Mouse (Mus musculus): ENCODE measurements around the gene Syn3. TPM values are rescaled to one million over a fixed set of nuclear protein-coding genes. Genes with fewer than 3 reads are reported as not detected.

The Syn3 gene
- polyA plus RNA-seq, 1 experiment = 9.5 TPM

DNA sequence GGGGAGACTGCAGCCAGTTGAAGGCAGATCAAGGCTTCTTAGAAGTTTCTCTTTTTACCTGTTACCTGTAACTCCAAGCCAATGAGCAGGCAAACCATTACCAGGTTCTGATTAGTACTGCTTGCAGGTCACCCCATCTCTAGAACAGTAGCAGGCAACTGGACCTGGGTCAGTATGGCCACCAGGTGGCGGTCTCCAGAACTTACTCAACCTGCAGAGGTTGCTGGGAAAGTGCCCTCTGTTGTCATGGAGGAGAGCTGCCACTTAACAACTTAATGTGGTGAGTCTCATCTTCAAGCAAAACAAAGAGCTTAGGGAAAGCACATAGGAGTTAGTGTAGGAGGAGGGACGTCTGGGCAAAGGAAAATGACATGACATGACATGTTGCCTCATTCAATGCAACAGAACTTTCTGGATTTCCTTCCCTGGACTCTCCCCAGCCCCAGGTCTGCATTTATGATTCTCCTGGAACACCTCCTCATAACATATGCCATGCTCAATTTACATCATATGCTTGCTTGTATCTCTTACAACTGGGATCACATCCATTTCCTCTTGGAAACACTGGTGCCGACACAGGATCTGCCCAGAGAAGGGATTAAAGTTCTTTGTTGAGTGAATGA lies 316.4 kb downstream of the Syn3 start:
- Histone ChIP-seq H3K4me3 (replicated peaks; ENCODE audit: insufficient read depth, low read depth, low read length) (no peak overlapping the region), H3K4me1 (ENCODE audit: control insufficient read depth, insufficient read depth, low read length) (no peaks in the 10 kb centered on the region), H3K27ac (ENCODE audit: insufficient read depth, low read length) (no peak overlapping the region), H3K27me3 (ENCODE audit: control insufficient read depth, insufficient read depth, low read length) (no peaks in the 10 kb centered on the region)
- DNase-seq = peak; percentile 53 to 59
- 48% methylated on average over 3 of the region's 3 CpGs for WGBS
- no peak for TF ChIP-seq POLR2A (IDR thresholded peaks at IDR 0.05; ENCODE audit: borderline replicate concordance, insufficient read depth, low read length)
- TF ChIP-seq CTCF (IDR thresholded peaks at IDR 0.05; ENCODE audit: borderline replicate concordance, insufficient read depth, low read depth, low read length) = peak; percentile 74

- no peak for DNase-seq
- WGBS = 97% methylated on average over 2 of the region's 2 CpGs
- Histone ChIP-seq H3K4me1 (ENCODE audit: control insufficient read depth, insufficient read depth, low read length) (no peaks in the 10 kb centered on the region), H3K4me3 (replicated peaks; ENCODE audit: insufficient read depth, low read depth, low read length) (no peak overlapping the region), H3K27ac (ENCODE audit: insufficient read depth, low read length) (no peak overlapping the region), H3K27me3 (ENCODE audit: control insufficient read depth, insufficient read depth, low read length) (no peaks in the 10 kb centered on the region)
- TF ChIP-seq POLR2A (IDR thresholded peaks at IDR 0.05; ENCODE audit: borderline replicate concordance, insufficient read depth, low read length) (no peak), CTCF (IDR thresholded peaks at IDR 0.05; ENCODE audit: borderline replicate concordance, insufficient read depth, low read depth, low read length) (no peak)
Measured at GRCm38 (mm10) chr10:86176411-86176810, 322.3 kb downstream of the Syn3 start.

GRCm38 (mm10) chr10:86174017-86174416 lies 324.7 kb downstream of the Syn3 start:
- Histone ChIP-seq H3K27ac (ENCODE audit: insufficient read depth, low read length) (no peak overlapping the region), H3K27me3 (ENCODE audit: control insufficient read depth, insufficient read depth, low read length) (no peaks in the 10 kb centered on the region), H3K4me1 (ENCODE audit: control insufficient read depth, insufficient read depth, low read length) (no peaks in the 10 kb centered on the region), H3K4me3 (replicated peaks; ENCODE audit: insufficient read depth, low read depth, low read length) (no peak overlapping the region)
- DNase-seq = no peak
- 89% methylated on average over 6 of the region's 6 CpGs for whole genome bisulfite sequencing
- TF ChIP-seq CTCF (IDR thresholded peaks at IDR 0.05; ENCODE audit: borderline replicate concordance, insufficient read depth, low read depth, low read length) (no peak), POLR2A (IDR thresholded peaks at IDR 0.05; ENCODE audit: borderline replicate concordance, insufficient read depth, low read length) (no peak)

DNA sequence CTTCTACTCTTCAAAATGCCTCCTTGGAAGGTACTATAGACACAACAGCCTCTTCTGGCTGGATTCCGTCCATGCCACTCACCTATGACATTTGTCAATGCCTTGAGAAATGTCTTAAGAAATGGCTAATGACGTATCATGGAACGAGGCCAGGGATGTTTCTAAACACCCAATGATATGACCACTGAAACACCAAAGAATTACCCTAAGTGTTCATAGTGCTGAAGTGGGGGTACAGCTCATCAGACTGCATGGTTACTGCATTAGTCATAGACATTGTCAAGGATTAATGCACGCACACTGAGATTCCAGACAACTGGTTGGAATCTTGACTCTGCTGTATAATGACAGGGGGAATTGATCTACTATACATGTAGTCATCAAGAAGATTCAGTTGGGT lies 325.4 kb downstream of the Syn3 start:
- TF ChIP-seq CTCF (IDR thresholded peaks at IDR 0.05; ENCODE audit: borderline replicate concordance, insufficient read depth, low read depth, low read length) = no peak
- TF ChIP-seq POLR2A (IDR thresholded peaks at IDR 0.05; ENCODE audit: borderline replicate concordance, insufficient read depth, low read length) = no peak
- H3K27ac ChIP-seq (ENCODE audit: insufficient read depth, low read length) = no peak overlapping the region
- DNase-seq = no peak
- H3K4me3 ChIP-seq (replicated peaks; ENCODE audit: insufficient read depth, low read depth, low read length) = no peak overlapping the region
- 92% methylated on average over 4 of the region's 4 CpGs for WGBS
- H3K27me3 ChIP-seq (ENCODE audit: control insufficient read depth, insufficient read depth, low read length) = no peaks in the 10 kb centered on the region
- no peaks in the 10 kb centered on the region for H3K4me1 ChIP-seq (ENCODE audit: control insufficient read depth, insufficient read depth, low read length)

- WGBS = 92% methylated on average over 1 of the region's 1 CpGs
- DNase-seq = no peak
- H3K27me3 ChIP-seq (ENCODE audit: control insufficient read depth, insufficient read depth, low read length) = no peaks in the 10 kb centered on the region
Measured at GRCm38 (mm10) chr10:86171246-86171645, 327.4 kb downstream of the Syn3 start.

DNA sequence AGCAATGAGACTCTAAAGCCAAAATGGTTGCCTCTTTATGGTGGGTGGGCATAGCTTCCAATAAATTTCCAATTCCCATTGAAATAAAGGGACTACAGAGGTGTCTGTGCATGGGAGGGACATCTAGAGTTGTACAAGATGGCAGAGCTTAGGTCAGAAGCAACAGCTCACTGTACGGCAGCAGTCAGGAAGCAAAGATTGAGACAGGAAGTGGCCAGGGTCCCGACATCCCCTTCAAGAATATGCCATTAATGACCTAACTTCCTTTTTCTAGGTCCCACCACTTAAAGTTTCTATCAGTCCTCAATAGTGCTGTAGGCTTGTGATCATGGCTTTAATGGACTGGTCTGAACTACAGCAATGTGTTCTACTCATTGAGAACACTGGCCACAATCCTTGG lies 330.6 kb downstream of the Syn3 start:
- 97% methylated on average over 2 of the region's 2 CpGs for WGBS
- TF ChIP-seq POLR2A (IDR thresholded peaks at IDR 0.05; ENCODE audit: borderline replicate concordance, insufficient read depth, low read length) (no peak), CTCF (IDR thresholded peaks at IDR 0.05; ENCODE audit: borderline replicate concordance, insufficient read depth, low read depth, low read length) (no peak)
- DNase-seq = no peak
- H3K27ac ChIP-seq (ENCODE audit: insufficient read depth, low read length) = no peak overlapping the region
- H3K27me3 ChIP-seq (ENCODE audit: control insufficient read depth, insufficient read depth, low read length) = no peaks in the 10 kb centered on the region
- H3K4me1 ChIP-seq (ENCODE audit: control insufficient read depth, insufficient read depth, low read length) = peaks cover 2% of the 10 kb centered on the region; the same call in 1 of the 2 replicates
- no peak overlapping the region for H3K4me3 ChIP-seq (replicated peaks; ENCODE audit: insufficient read depth, low read depth, low read length)

More at GRCm38 (mm10) chr10:86171246-86171645, 327.4 kb downstream of the Syn3 start:
- TF ChIP-seq CTCF (IDR thresholded peaks at IDR 0.05; ENCODE audit: borderline replicate concordance, insufficient read depth, low read depth, low read length) (no peak), POLR2A (IDR thresholded peaks at IDR 0.05; ENCODE audit: borderline replicate concordance, insufficient read depth, low read length) (no peak)
- no peak overlapping the region for H3K27ac ChIP-seq (ENCODE audit: insufficient read depth, low read length)
- H3K4me1 ChIP-seq (ENCODE audit: control insufficient read depth, insufficient read depth, low read length) = peaks cover 2% of the 10 kb centered on the region; the same call in 1 of the 2 replicates
- H3K4me3 ChIP-seq (replicated peaks; ENCODE audit: insufficient read depth, low read depth, low read length) = no peak overlapping the region

- DNase-seq = peak; percentile 10 to 19
- H3K27ac ChIP-seq (ENCODE audit: insufficient read depth, low read length) = peak overlapping the region; percentile 28; the same call in 1 of the 2 replicates
- H3K4me1 ChIP-seq (ENCODE audit: control insufficient read depth, insufficient read depth, low read length) = peaks cover 5% of the 10 kb centered on the region; the same call in 1 of the 2 replicates
- TF ChIP-seq CTCF (IDR thresholded peaks at IDR 0.05; ENCODE audit: borderline replicate concordance, insufficient read depth, low read depth, low read length) (no peak), POLR2A (IDR thresholded peaks at IDR 0.05; ENCODE audit: borderline replicate concordance, insufficient read depth, low read length) (no peak)
- 26% methylated on average over 4 of the region's 4 CpGs for WGBS
- no peak overlapping the region for H3K4me3 ChIP-seq (replicated peaks; ENCODE audit: insufficient read depth, low read depth, low read length)
- H3K27me3 ChIP-seq (ENCODE audit: control insufficient read depth, insufficient read depth, low read length) = no peaks in the 10 kb centered on the region
Measured at GRCm38 (mm10) chr10:86166854-86167268, 331.8 kb downstream of the Syn3 start.

- Histone ChIP-seq H3K4me1 (ENCODE audit: control insufficient read depth, insufficient read depth, low read length) (peaks cover 5% of the 10 kb centered on the region; the same call in 1 of the 2 replicates), H3K27ac (ENCODE audit: insufficient read depth, low read length) (no peak overlapping the region), H3K4me3 (replicated peaks; ENCODE audit: insufficient read depth, low read depth, low read length) (no peak overlapping the region), H3K27me3 (ENCODE audit: control insufficient read depth, insufficient read depth, low read length) (no peaks in the 10 kb centered on the region)
- TF ChIP-seq CTCF (IDR thresholded peaks at IDR 0.05; ENCODE audit: borderline replicate concordance, insufficient read depth, low read depth, low read length) = no peak
- no peak for TF ChIP-seq POLR2A (IDR thresholded peaks at IDR 0.05; ENCODE audit: borderline replicate concordance, insufficient read depth, low read length)
- DNase-seq = no peak
- 73% methylated on average over 3 of the region's 3 CpGs for WGBS
Measured at GRCm38 (mm10) chr10:86164098-86164497, 334.6 kb downstream of the Syn3 start.
